In genomic region chr7:29224756-29225394, GRCm38 (mm10) we compare ENCODE assay signal across 14 mouse cellular contexts. TPM values are rescaled to one million over a fixed set of nuclear protein-coding genes. Genes with fewer than 3 reads are reported as not detected.
DNase-seq lines count a peak whose midpoint lies in the region; ATAC-seq and TF ChIP-seq lines count a peak whose summit lies in the region.
"Had no signal": no experiment of that assay in that cellular context is flagged by ENCODE, and none has a peak within 500 bp of the region (broad histone marks: within the 10 kb centered on the region; RNA-seq: fewer than 3 reads in every experiment).

No protein-coding gene starts in this region.

- TF ChIP-seq CTCF in kidney, adult 2 months (conservative IDR thresholded peaks at IDR 0.05; ENCODE audit: insufficient read depth, insufficient read length, low read depth, low read length): no peak

- ATAC-seq in kidney, embryonic 15.5 days (replicated peaks; ENCODE audit: low FRiP score): peak; percentile 54; the same call in 1 of the 2 replicates
- no peak for ATAC-seq in forebrain, embryonic 14.5 days
- ATAC-seq in megakaryocyte progenitor cell, adult 5-6 weeks (replicated peaks; ENCODE audit: poor library complexity): no peak

- H3K4me1 ChIP-seq in kidney, embryonic 15.5 days: peaks cover 10% of the 10 kb centered on the region
- H3K4me1 ChIP-seq in kidney, adult 2 months (ENCODE audit: control insufficient read depth, insufficient read depth, low read length): no peaks in the 10 kb centered on the region
- H3K4me1 ChIP-seq in forebrain, embryonic 14.5 days (ENCODE audit: control insufficient read depth, insufficient read depth, low read length): peaks cover 4% of the 10 kb centered on the region; the same call in 1 of the 2 replicates

- no peak overlapping the region for H3K9ac ChIP-seq in kidney, embryonic 15.5 days
- H3K9ac ChIP-seq in forebrain, embryonic 14.5 days (ENCODE audit: low read length): peak overlapping the region; percentile 18; the same call in 1 of the 2 replicates
- H3K9ac ChIP-seq: limb, embryonic 15.5 days had no signal

- H3K36me3 ChIP-seq in kidney, embryonic 15.5 days: 0 out of 2 replicates have a peak, but pooled peaks cover under 1% of the 10 kb centered on the region
- no peaks in the 10 kb centered on the region for H3K36me3 ChIP-seq in kidney, adult 2 months (ENCODE audit: control insufficient read depth, insufficient read depth, low read length)
- H3K36me3 ChIP-seq in forebrain, embryonic 14.5 days (ENCODE audit: control insufficient read depth, insufficient read depth, low read length): no peaks in the 10 kb centered on the region

- no peak for TF ChIP-seq POLR2A in kidney, adult 2 months (IDR thresholded peaks at IDR 0.05; ENCODE audit: low read depth, low read length)

- no peak for DNase-seq in kidney, adult 2 months
- peak; percentile 49 for DNase-seq in ES-CJ7 (ENCODE audit: low read depth, low spot score)
- no peak for DNase-seq in forebrain, embryonic 14.5 days (ENCODE audit: low spot score)
- DNase-seq in mesoderm, embryonic 11.5 days (ENCODE audit: low read depth, low spot score): peak; percentile 56
- DNase-seq in frontal cortex, adult 2 months (ENCODE audit: extremely low spot score in 1 of 2, low spot score in 1 of 2): no peak
- DNase-seq in adrenal gland, postnatal 4 days (ENCODE audit: low spot score in 2 of 2): no peak
- DNase-seq: adrenal gland, postnatal 25 days; thymus, postnatal 36 days had no signal

- peaks cover 4% of the 10 kb centered on the region; the same call in 1 of the 2 replicates for H3K27me3 ChIP-seq in kidney, embryonic 15.5 days
- H3K27me3 ChIP-seq in kidney, adult 2 months (replicated peaks; ENCODE audit: control insufficient read depth, insufficient read depth, low read length): no peaks in the 10 kb centered on the region
- no peaks in the 10 kb centered on the region for H3K27me3 ChIP-seq in forebrain, embryonic 14.5 days (replicated peaks; ENCODE audit: control insufficient read depth, insufficient read depth, low read length)
- H3K27me3 ChIP-seq: limb, embryonic 15.5 days had no signal

- no peak overlapping the region for H3K4me3 ChIP-seq in kidney, embryonic 15.5 days (replicated peaks)
- no peak overlapping the region for H3K4me3 ChIP-seq in kidney, adult 2 months (ENCODE audit: insufficient read depth, low read depth, low read length)
- no peak overlapping the region for H3K4me3 ChIP-seq in forebrain, embryonic 14.5 days (ENCODE audit: low read depth, low read length)
- H3K4me3 ChIP-seq: erythroblast, embryonic 14.5 days; limb, embryonic 15.5 days; myocyte had no signal

- 12% methylated on average over 16 of the region's 16 CpGs for WGBS in kidney, embryonic 15.5 days
- 27% methylated on average over 16 of the region's 16 CpGs for WGBS in kidney, adult 2 months
- WGBS in forebrain, embryonic 14.5 days: 12% methylated on average over 16 of the region's 16 CpGs

- no peak overlapping the region for H3K27ac ChIP-seq in kidney, embryonic 15.5 days
- H3K27ac ChIP-seq in kidney, adult 2 months (ENCODE audit: insufficient read depth, low read depth, low read length): no peak overlapping the region
- no peak overlapping the region for H3K27ac ChIP-seq in forebrain, embryonic 14.5 days (ENCODE audit: low read depth, low read length)
- H3K27ac ChIP-seq: limb, embryonic 15.5 days had no signal

- H3K9me3 ChIP-seq in kidney, embryonic 15.5 days (replicated peaks): peaks cover 4% of the 10 kb centered on the region; the same call in 1 of the 2 replicates
- H3K9me3 ChIP-seq in forebrain, embryonic 14.5 days (replicated peaks; ENCODE audit: control insufficient read depth, low read length): no peaks in the 10 kb centered on the region
- H3K9me3 ChIP-seq: limb, embryonic 15.5 days had no signal

- peak overlapping the region; percentile 42 for H3K4me2 ChIP-seq in kidney, embryonic 15.5 days
- H3K4me2 ChIP-seq in forebrain, embryonic 14.5 days (ENCODE audit: low read length): no peak overlapping the region; the same call in 1 of the 2 replicates
- H3K4me2 ChIP-seq: limb, embryonic 15.5 days had no signal

RNA-seq across cellular contexts. Expression of gene Kcnk6, which starts 7.4 kb away (rescaled TPM):
- polyA plus RNA-seq in kidney, embryonic 15.5 days (2015; fragmentation: Nextera tagmentation; extraction: Ambion mirVana): 1.6 and 1.7 TPM in 2 replicates
- 4.4 and 5.6 TPM in 2 replicates for polyA plus RNA-seq in kidney, adult 2 months (2012; rRNA removed)
- polyA plus RNA-seq in forebrain, embryonic 14.5 days (2014; fragmentation: Nextera tagmentation; extraction: Ambion mirVana): 0.22 and 0.46 TPM in 2 replicates
- 2.5 TPM in 2 replicates for polyA plus RNA-seq in frontal cortex, adult 2 months (2012; rRNA removed)
- total RNA-seq in megakaryocyte progenitor cell, adult 5-6 weeks (2015): 4.2 and 5.8 TPM in 2 replicates
- total RNA-seq in megakaryocyte progenitor cell, adult 5-6 weeks (2017): 8.0 and 9.3 TPM in 2 replicates
- total RNA-seq in adrenal gland, postnatal 4 days (2021): 1 to 10 TPM; 2.9 to 3.6 TPM
- polyA plus RNA-seq: erythroblast, embryonic 14.5 days had no signal

RNA-seq across cellular contexts. Expression of gene Catsperg1, which starts 11.0 kb away (rescaled TPM):
- 0.96 and 1.1 TPM in 2 replicates for polyA plus RNA-seq in kidney, embryonic 15.5 days (2015; fragmentation: Nextera tagmentation; extraction: Ambion mirVana)
- polyA plus RNA-seq in kidney, adult 2 months (2012; rRNA removed): 0.86 and 1.1 TPM in 2 replicates
- polyA plus RNA-seq in forebrain, embryonic 14.5 days (2014; fragmentation: Nextera tagmentation; extraction: Ambion mirVana): 0.85 and 1.6 TPM in 2 replicates
- polyA plus RNA-seq in frontal cortex, adult 2 months (2012; rRNA removed): 4.9 and 6.2 TPM in 2 replicates
- total RNA-seq in megakaryocyte progenitor cell, adult 5-6 weeks (2015): 1.1 TPM in 1 of 2 replicates, not detected in the other
- total RNA-seq in megakaryocyte progenitor cell, adult 5-6 weeks (2017): 0.20 and 0.50 TPM in 2 replicates
- total RNA-seq in adrenal gland, postnatal 4 days (2021): 1 to 10 TPM; 2.0 TPM
- polyA plus RNA-seq: C2C12; erythroblast, embryonic 14.5 days; myocyte had no signal

RNA-seq across cellular contexts. Expression of gene Yif1b, which starts 13.3 kb away (rescaled TPM):
- 122 and 123 TPM in 2 replicates for polyA plus RNA-seq in kidney, embryonic 15.5 days (2015; fragmentation: Nextera tagmentation; extraction: Ambion mirVana)
- polyA plus RNA-seq in kidney, adult 2 months (2012; rRNA removed): 179 and 207 TPM in 2 replicates
- polyA plus RNA-seq in forebrain, embryonic 14.5 days (2014; fragmentation: Nextera tagmentation; extraction: Ambion mirVana): 88.2 and 96.2 TPM in 2 replicates
- 61.8 and 66.5 TPM in 2 replicates for polyA plus RNA-seq in frontal cortex, adult 2 months (2012; rRNA removed)
- total RNA-seq in megakaryocyte progenitor cell, adult 5-6 weeks (2015): 75.8 and 77.8 TPM in 2 replicates
- total RNA-seq in megakaryocyte progenitor cell, adult 5-6 weeks (2017): 28.2 and 34.1 TPM in 2 replicates
- 10 to 100 TPM; 48.2 to 49.7 TPM for total RNA-seq in adrenal gland, postnatal 4 days (2021)

RNA-seq across cellular contexts. Expression of gene 2200002D01Rik, which starts 23.4 kb away (rescaled TPM):
- 7.6 and 11.2 TPM in 2 replicates for polyA plus RNA-seq in kidney, embryonic 15.5 days (2015; fragmentation: Nextera tagmentation; extraction: Ambion mirVana)
- polyA plus RNA-seq in kidney, adult 2 months (2012; rRNA removed): 4.6 and 7.2 TPM in 2 replicates
- polyA plus RNA-seq in forebrain, embryonic 14.5 days (2014; fragmentation: Nextera tagmentation; extraction: Ambion mirVana): 0.37 and 1.2 TPM in 2 replicates
- polyA plus RNA-seq in frontal cortex, adult 2 months (2012; rRNA removed): 0.34 and 0.40 TPM in 2 replicates
- total RNA-seq in megakaryocyte progenitor cell, adult 5-6 weeks (2015): 0.20 TPM in 1 of 2 replicates, not detected in the other
- 1.4 TPM in 1 of 2 replicates, not detected in the other for total RNA-seq in megakaryocyte progenitor cell, adult 5-6 weeks (2017)
- 1 to 10 TPM; 2.4 to 4.5 TPM for total RNA-seq in adrenal gland, postnatal 4 days (2021)
- polyA plus RNA-seq: erythroblast, embryonic 14.5 days had no signal

RNA-seq across cellular contexts. Expression of gene Psmd8, which starts 44.4 kb away (rescaled TPM):
- polyA plus RNA-seq in kidney, embryonic 15.5 days (2015; fragmentation: Nextera tagmentation; extraction: Ambion mirVana): 263 and 266 TPM in 2 replicates
- 178 and 204 TPM in 2 replicates for polyA plus RNA-seq in kidney, adult 2 months (2012; rRNA removed)
- polyA plus RNA-seq in forebrain, embryonic 14.5 days (2014; fragmentation: Nextera tagmentation; extraction: Ambion mirVana): 337 and 364 TPM in 2 replicates
- 197 and 217 TPM in 2 replicates for polyA plus RNA-seq in frontal cortex, adult 2 months (2012; rRNA removed)
- 169 and 191 TPM in 2 replicates for total RNA-seq in megakaryocyte progenitor cell, adult 5-6 weeks (2015)
- 160 and 176 TPM in 2 replicates for total RNA-seq in megakaryocyte progenitor cell, adult 5-6 weeks (2017)
- 100 to 1,000 TPM; 188 to 192 TPM for total RNA-seq in adrenal gland, postnatal 4 days (2021)

Comparison
In these comparisons a context has a peak if more than half of its experiments do, and no peak if none do; other contexts are left out.
1. DNase-seq: peak in ES-CJ7 (single experiment) and mesoderm, embryonic 11.5 days (single experiment); none in kidney, adult 2 months (single experiment), forebrain, embryonic 14.5 days (single experiment), frontal cortex, adult 2 months (0 of 2) and adrenal gland, postnatal 4 days (0 of 2).